Mouse (Mus musculus): ENCODE data around the gene Flt3l. TPM values are rescaled to one million over a fixed set of nuclear protein-coding genes. Genes with fewer than 3 reads are reported as not detected.
"Not testable (repeated sequence)": the region's sequence is repeated elsewhere in the genome, so short reads cannot be mapped to it uniquely, and the experiment has no call there.

Flt3l gene
- total RNA-seq, 2 experiments from 2014 or later = 2.4 to 5.1 TPM

- DNase-seq (ENCODE audit: low spot score in 2 of 2) = no peak
These were observed 33.8 kb downstream of the Flt3l start for GRCm38 (mm10) chr7:45102441-45102840.

DNA sequence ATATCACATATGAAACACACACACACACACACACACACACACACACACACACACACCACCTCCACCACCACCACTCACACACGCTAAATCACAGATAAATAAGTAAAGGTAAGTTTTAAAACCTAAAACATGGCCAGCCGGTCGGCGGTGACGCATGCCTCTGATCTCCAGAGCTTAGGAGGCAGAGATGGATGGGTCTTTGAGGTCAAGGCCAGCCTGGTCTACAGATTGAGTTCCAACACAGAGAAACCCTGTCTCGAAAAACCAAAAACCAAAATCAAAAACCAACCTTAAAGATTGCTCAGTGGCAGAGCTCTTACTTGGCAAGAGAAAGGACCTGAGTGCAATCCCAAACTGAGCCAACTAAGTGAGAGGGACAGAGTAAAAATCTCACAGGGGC lies 36.2 kb downstream of the Flt3l start:
- DNase-seq (ENCODE audit: low spot score in 2 of 2) = no peak

DNA sequence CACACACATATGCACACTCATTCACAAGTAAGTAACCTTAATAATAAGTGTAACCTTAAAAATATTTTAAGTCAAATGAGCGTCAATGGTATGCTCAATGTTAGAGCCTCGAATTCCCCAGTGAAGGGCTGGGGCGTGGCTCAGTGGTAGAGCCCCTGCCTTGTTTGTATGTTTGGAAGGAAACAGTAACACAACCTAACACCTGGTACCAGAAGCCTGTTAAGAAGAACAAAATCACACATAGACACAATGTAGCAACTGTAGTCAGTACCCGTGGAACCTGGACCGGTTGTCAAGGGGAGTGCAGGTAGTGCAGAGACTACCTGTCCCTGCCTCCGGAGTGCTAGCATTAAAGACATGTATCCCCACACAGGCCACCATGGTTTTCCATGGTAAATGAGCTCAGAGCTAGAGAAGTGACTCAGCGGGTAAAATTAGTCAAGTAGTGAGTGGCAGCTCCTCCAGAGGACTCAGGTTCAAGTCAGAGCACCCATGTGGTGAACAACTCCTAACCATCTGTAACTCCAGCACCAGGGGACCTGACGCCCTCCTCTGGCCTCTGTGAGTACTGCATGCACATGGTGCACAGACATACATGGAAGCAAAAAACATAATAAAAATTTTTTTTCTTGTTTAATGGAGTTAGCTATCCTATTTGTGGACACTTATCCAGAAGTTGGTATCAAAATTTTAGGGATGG lies 37.5 kb downstream of the Flt3l start:
- DNase-seq (ENCODE audit: low spot score in 2 of 2) = no peak

- DNase-seq (ENCODE audit: low spot score in 2 of 2) = no peak
These were observed 38.8 kb downstream of the Flt3l start for GRCm38 (mm10) chr7:45097479-45097878.

DNA sequence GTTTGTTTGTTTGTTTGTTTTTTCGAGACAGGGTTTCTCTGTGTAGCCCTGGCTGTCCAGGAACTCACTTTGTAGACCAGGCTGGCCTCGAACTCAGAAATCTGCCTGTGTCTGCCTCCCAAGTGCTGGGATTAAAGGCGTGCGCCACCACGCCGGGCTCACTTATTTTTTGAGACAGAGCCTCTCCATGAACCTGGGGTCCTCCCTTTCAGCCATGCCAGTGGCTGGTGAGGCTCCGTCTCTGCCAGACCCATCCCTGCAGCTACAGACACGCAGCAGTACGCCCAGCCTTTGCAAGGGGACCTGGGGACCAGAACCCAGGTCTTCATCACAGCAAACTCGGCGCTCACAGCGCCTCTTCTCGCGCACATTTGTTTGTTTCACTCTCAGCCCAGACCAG lies 40.3 kb downstream of the Flt3l start:
- not testable (repeated sequence) for DNase-seq (ENCODE audit: low spot score in 2 of 2)

GRCm38 (mm10) chr7:45095367-45095766 lies 40.9 kb downstream of the Flt3l start:
- no peak for DNase-seq (ENCODE audit: low spot score in 2 of 2)

DNA sequence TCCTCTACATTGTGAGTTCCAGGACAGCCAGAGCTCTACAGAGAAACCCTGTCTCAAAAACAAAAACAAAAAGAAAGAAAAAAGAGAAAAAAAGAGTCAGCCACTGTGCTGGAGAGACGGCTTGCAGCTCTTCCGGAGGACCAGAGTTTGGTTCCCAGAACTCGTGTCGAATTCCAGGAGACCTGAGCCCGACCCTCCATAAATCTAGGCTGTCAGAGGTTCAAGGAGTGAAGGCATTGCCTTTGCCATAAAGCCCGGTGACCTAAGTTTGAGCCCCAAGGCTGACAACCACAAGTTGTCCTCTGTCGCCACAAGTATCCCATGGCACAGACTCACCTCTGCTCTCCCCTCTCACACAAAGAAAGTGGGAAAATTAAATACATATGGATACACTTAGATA lies 42.1 kb downstream of the Flt3l start:
- no peak for DNase-seq (ENCODE audit: low spot score in 2 of 2)

DNA sequence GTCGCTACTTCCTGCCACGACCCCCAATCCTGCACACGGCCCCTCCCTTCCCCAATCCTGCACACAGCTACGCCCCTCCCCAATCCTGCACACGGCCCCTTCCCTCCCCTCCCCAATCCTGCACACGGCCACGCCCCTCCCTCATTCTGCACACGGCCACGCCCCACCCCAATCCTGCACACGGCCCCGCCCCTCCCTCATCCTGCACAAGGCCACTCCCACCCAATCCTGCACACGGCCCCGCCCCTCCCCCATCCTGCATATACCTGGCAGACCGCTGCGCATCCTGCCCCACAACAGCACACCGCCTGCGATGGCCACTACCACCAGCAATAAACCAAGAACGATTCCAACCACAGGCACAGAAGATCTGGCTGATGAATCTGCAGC lies 42.7 kb downstream of the Flt3l start:
- no peak for DNase-seq (ENCODE audit: low spot score in 2 of 2)

GRCm38 (mm10) chr7:45092828-45093515 lies 43.3 kb downstream of the Flt3l start:
- no peak for DNase-seq (ENCODE audit: low spot score in 2 of 2)

GRCm38 (mm10) chr7:45092048-45092447 lies 44.2 kb downstream of the Flt3l start, which contains the start of gene Rcn3:
Gene Rcn3 (minus strand): TSS chr7:45092221.
- DNase-seq (ENCODE audit: low spot score in 2 of 2) = peak; percentile 87 to 94

DNA sequence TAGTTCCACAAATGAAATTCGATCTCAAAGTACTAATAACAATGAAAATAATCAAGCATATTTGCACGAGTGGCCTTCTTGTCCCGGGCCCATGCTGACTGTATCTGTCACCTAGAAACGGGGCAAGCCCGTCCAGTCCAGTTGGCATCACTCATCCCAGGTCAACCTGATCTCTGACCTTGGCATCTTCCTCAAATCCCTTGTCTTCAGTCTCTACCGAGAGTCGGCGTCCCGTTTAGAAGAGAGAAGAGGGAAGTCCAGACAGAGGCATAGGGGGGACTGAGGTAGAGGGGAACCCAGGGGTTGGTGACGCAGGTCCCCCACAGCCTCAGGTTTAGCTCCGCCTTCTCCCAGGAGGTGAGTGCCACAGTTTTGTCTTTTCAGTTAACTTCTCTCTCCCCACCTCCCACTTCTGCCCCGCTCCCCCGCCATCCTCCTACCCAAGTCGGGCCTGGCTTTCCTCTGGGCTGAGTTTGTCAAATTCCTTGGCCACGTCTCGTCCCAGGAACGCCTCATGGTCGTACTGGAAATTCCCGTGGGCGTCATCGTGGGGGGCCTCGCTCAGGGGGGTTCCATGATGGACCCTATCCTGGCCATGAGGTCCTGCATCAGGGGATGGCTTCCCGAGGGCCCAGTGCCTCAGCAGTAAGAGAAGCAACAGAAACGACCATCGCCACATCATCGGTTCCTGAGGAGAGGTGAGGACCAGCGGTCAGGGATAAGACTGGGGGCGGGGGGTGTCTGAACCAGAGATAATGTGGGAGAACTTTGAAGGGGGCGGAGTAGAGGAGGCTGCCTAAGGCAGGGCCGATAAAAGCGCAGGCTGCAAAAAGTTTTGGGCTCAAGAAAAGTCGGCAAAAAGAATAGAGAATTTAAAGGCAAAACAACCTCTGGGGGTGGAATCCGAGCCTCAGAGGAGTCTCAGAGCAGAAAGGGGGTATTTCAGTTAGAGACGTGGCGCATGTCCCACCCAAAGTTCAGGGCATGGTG lies 44.9 kb downstream of the Flt3l start:
- peak in 1 of 2 experiments; percentile 55 for DNase-seq (ENCODE audit: low spot score in 2 of 2)

DNA sequence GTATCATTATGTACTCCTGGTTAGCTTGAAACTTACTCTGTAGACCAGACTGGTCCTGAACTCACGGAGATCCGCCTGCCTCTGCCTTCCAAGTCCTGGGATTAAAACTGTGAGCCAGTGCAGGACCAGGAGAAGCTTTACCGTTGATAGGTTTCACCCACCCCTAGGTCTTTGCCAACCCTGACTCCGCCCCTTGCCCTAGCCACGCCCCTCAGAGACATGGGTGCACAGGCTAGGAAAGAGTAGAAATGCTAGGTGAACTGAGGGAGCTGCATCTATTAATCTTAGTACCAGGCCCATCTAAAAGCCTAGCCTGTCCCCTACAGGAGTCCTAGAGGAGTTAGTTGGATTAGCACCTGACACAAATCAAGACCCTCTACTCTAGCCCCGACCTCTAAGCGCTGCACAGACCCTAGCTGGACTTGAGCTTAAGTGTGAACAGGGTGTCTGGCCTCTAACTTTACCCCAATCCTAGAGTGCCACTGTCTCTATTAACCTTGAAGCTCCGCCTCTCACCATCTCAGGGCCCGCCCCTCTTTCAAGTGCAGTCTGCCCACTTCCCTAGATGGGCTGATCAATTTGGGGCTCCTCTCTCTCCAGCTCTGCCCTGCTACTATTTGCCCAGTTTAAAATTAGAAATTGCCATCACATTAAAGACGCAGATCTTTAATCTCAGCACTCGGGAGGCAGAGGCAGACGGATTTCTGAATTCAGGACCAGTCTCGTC lies 45.8 kb downstream of the Flt3l start:
- DNase-seq (ENCODE audit: low spot score in 2 of 2) = no peak

GRCm38 (mm10) chr7:45088597-45088996 lies 47.6 kb downstream of the Flt3l start:
- no peak for DNase-seq (ENCODE audit: low spot score in 2 of 2)

DNA sequence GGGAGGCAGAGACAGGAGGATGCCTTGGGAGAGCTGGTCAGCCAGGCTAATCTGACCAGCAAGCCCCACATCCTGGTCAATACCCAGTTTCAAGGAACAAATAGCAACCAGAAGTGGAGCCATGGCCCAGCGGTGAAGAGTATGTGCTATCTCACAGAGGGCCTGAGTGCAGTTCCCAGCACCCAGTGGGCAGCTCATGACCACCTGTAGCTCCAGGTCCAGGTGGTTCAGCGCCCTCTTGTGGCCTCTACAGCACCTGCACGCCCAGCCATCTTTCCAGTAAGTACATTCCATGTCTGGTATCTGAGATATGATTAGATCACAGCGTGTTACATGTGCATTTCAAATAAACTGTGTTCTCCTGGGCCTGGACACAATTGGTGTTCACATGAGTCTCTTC lies 50.1 kb downstream of the Flt3l start:
- no peak for DNase-seq (ENCODE audit: low spot score in 2 of 2)

DNA sequence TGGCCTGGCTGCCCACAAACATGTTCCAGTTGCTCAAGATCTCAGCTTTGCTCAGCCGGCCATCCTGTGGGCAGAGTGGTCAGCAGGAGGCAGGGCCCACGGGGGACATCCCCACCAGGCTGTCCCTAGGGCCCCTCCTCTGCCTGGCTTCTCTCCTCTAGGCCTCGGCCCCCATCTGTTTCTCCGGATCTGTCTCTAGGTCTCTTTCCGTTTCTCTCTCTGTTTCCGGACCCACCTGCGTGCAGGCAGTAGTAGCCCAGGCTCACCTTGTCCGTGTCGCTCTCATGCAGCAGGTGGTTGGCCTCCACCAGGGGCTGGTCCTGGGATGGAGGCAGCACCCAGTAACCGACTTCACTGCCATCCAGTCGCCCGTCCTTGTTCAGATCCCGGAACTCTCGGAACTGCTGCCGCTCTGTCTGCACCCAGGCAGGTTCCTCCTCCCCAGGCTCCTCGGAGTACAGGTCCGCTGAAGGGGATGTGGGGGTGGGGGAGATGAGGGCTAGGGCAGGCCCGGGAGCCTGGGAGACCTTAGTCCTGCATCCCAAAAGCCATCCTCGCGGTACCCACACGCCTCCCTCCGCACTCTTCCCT lies 52.8 kb downstream of the Flt3l start:
- DNase-seq (ENCODE audit: low spot score in 2 of 2) = no peak

GRCm38 (mm10) chr7:45082401-45083299 lies 53.6 kb downstream of the Flt3l start:
- DNase-seq (ENCODE audit: low spot score in 2 of 2) = peak in 1 of 2 experiments; percentile 48

DNA sequence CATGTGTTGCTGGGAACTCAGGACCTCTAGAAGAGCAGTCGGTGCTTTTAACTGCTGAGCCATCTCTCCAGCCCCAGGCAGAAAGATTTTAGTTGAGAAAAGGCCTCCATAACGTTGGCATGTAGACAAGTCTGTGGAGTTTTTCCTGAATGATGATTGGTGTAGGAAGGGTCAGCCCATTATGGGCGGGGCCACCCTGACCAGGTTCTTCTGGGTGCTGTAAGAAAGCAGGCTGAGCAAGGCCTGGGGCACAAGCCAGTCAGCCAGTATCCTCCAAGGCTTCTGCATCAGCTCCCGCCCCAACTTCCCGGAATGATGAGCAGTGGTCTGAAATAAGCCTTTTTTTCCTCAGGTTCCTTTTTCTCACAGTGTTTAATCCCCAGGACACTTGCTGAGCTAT lies 55.2 kb downstream of the Flt3l start:
- DNase-seq (ENCODE audit: low spot score in 2 of 2) = no peak

- peak; percentile 84 to 89 for DNase-seq (ENCODE audit: low spot score in 2 of 2)
These were observed 56.4 kb downstream of the Flt3l start for GRCm38 (mm10) chr7:45079856-45080255.

Measured in gastrocnemius, postnatal 4 days (tissue).